In the genomic region with DNA sequence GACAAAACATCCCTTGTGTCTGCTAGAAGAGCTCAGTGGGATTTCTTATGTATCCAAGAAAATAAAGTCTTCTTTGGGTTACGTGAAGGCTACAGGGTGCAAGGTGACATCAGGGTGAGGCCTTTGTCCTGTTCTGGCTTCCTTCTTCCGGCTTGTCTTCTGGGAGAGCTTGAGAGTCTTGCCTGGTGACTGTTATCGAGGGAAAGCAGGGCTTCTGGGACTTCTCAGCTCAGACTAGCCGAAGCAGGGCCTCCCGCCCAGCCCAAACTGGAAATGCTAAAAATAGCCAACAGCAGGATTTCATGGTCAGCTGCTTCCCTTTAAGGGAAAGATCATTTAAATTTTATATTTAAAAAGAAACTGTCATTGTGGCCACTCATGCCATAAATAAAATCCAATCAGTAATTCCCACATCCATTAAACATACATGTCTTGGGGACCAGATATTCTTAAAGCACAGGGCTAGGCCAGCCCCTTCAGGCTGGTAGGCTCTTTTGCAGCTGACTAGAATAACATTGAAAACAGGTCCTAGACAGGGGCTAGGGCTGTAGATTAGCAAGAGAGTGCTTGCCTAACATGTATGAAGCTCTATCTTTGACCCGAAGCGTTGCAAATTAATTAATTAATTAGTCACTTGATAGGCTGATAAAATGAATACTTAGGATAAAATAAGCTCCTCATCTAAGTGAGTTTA, we compare ENCODE assay signal across 9 mouse cellular contexts.
DNase-seq lines count a peak whose midpoint lies in the region; ATAC-seq lines count a peak whose summit lies in the region.
"Had no signal": no experiment of that assay in that cellular context is flagged by ENCODE, and none has a peak within 500 bp of the region (broad histone marks: within the 10 kb centered on the region; RNA-seq: fewer than 3 reads in every experiment).

No protein-coding gene starts in this region.

- WGBS in heart, embryonic 12.5 days = 7% methylated on average over 7 of the region's 7 CpGs
- 78% methylated on average over 7 of the region's 7 CpGs for WGBS in forebrain, embryonic 16.5 days

- peaks cover 20% of the 10 kb centered on the region for H3K4me1 ChIP-seq in heart, embryonic 12.5 days (replicated peaks)
- no peaks in the 10 kb centered on the region for H3K4me1 ChIP-seq in forebrain, embryonic 16.5 days (replicated peaks; ENCODE audit: control insufficient read depth, insufficient read depth, low read length)
- H3K4me1 ChIP-seq: neural tube, embryonic 13.5 days had no signal

- no peaks in the 10 kb centered on the region for H3K36me3 ChIP-seq in heart, embryonic 12.5 days
- no peaks in the 10 kb centered on the region for H3K36me3 ChIP-seq in forebrain, embryonic 16.5 days (ENCODE audit: control insufficient read depth, insufficient read depth)
- H3K36me3 ChIP-seq: neural tube, embryonic 13.5 days had no signal

- peak; percentile 3 for DNase-seq in layer of hippocampus, adult 11-12 months (ENCODE audit: low spot score)
- DNase-seq in layer of hippocampus, postnatal 10 days (ENCODE audit: low spot score in 2 of 2) = no peak
- peak; percentile 39 for DNase-seq in embryo, embryonic 11 days
- peak; percentile 29 to 58 for DNase-seq in kidney, postnatal 25 days
- DNase-seq in thymus, adult 18-20 months = no peak

- H3K27ac ChIP-seq in heart, embryonic 12.5 days (ENCODE audit: poor library complexity, severe bottlenecking) = peak overlapping the region; percentile 94
- no peak overlapping the region for H3K27ac ChIP-seq in forebrain, embryonic 16.5 days (ENCODE audit: low read length)
- H3K27ac ChIP-seq: neural tube, embryonic 13.5 days had no signal

- no peak overlapping the region for H3K4me3 ChIP-seq in heart, embryonic 12.5 days
- no peak overlapping the region for H3K4me3 ChIP-seq in forebrain, embryonic 16.5 days (replicated peaks; ENCODE audit: low read length)
- H3K4me3 ChIP-seq: neural tube, embryonic 13.5 days had no signal

- H3K9ac ChIP-seq in heart, embryonic 12.5 days = no peak overlapping the region
- no peak overlapping the region for H3K9ac ChIP-seq in forebrain, embryonic 16.5 days (replicated peaks; ENCODE audit: low read depth, low read length)
- H3K9ac ChIP-seq: neural tube, embryonic 13.5 days had no signal

- no peak overlapping the region for H3K4me2 ChIP-seq in heart, embryonic 12.5 days
- H3K4me2 ChIP-seq in forebrain, embryonic 16.5 days (ENCODE audit: low read length) = no peak overlapping the region
- H3K4me2 ChIP-seq: neural tube, embryonic 13.5 days had no signal

- H3K9me3 ChIP-seq in heart, embryonic 12.5 days (replicated peaks) = 0 out of 2 replicates have a peak, but pooled peaks cover 2% of the 10 kb centered on the region
- no peaks in the 10 kb centered on the region for H3K9me3 ChIP-seq in forebrain, embryonic 16.5 days (ENCODE audit: control insufficient read depth, low read length)
- H3K9me3 ChIP-seq: neural tube, embryonic 13.5 days had no signal

- peak; percentile 87 for ATAC-seq in heart, embryonic 12.5 days (ENCODE audit: insufficient number of reproducible peaks, low FRiP score)
- ATAC-seq in forebrain, embryonic 16.5 days = no peak
- ATAC-seq in activated CD4-positive, CD25-positive, alpha-beta regulatory T cell, adult 4 months = no peak

- H3K27me3 ChIP-seq in heart, embryonic 12.5 days (replicated peaks) = no peaks in the 10 kb centered on the region
- no peaks in the 10 kb centered on the region for H3K27me3 ChIP-seq in forebrain, embryonic 16.5 days (replicated peaks; ENCODE audit: control insufficient read depth, insufficient read depth, low read length)
- H3K27me3 ChIP-seq: neural tube, embryonic 13.5 days had no signal

Comparison
In these comparisons a context has a peak if more than half of its experiments do, and no peak if none do; other contexts are left out.
1. DNase-seq: peak in layer of hippocampus, adult 11-12 months (single experiment), embryo, embryonic 11 days (single experiment) and kidney, postnatal 25 days (2 of 2); none in layer of hippocampus, postnatal 10 days (0 of 2) and thymus, adult 18-20 months (0 of 2).